Mouse (Mus musculus) forebrain, embryonic 12.5 days (tissue): ENCODE measurements around the gene Mad2l2. TPM values are rescaled to one million over a fixed set of nuclear protein-coding genes. Genes with fewer than 3 reads are reported as not detected.

Experiments
- ATAC-seq: fragments of 200-750 bp; cut with Nextera tagmentation; 2 replicates; pipeline ENCODE4 v1.8.0; 2017; ENCODE audit warnings: moderate TSS enrichment; ENCODE audit not compliant: low FRiP score
- H3K27ac ChIP-seq: fragments of 300-500 bp; sonication (generic); 2 replicates; pipeline ENCODE4 v1.5.1; 2016; ENCODE audit warnings: mild to moderate bottlenecking
- H3K27me3 ChIP-seq: fragments of 300-500 bp; sonication (generic); 2 replicates; pipeline ENCODE4 v1.6.1; 2016; ENCODE audit warnings: mild to moderate bottlenecking
- H3K36me3 ChIP-seq: fragments of 300-500 bp; sonication (generic); replicated peaks from 2 replicates; pipeline ENCODE4 v1.6.1; 2016; ENCODE audit warnings: mild to moderate bottlenecking
- H3K4me1 ChIP-seq: fragments of 300-500 bp; sonication (generic); 2 replicates; pipeline ENCODE4 v1.6.1; 2016
- H3K4me2 ChIP-seq: fragments of 300-500 bp; sonication (generic); 2 replicates; pipeline ENCODE4 v1.6.1; 2016; ENCODE audit warnings: mild to moderate bottlenecking, moderate library complexity
- H3K4me3 ChIP-seq: fragments of 300-500 bp; sonication (generic); replicated peaks from 2 replicates; pipeline ENCODE4 v1.5.1; 2016; ENCODE audit warnings: mild to moderate bottlenecking
- H3K9ac ChIP-seq: fragments of 300-500 bp; sonication (generic); 2 replicates; pipeline ENCODE4 v1.6.1; 2016; ENCODE audit warnings: mild to moderate bottlenecking
- H3K9me3 ChIP-seq: fragments of 300-500 bp; sonication (generic); 2 replicates; pipeline ENCODE4 v1.6.1; 2016
- WGBS: fragments of 180-500 bp; shearing (Covaris S2); methylation state at CpG from one replicate; pipeline ENCODE4 v1.1.7; 2016; 5-methylcytosine and 5-hydroxymethylcytosine counted together
- polyA plus RNA-seq: library from polyadenylated mRNA; unstranded; fragments of >200 nt; fragmentation: Nextera tagmentation; extraction: Ambion mirVana; gene quantifications from 2 replicates; pipeline ENCODE4 v1.2.1, GENCODE M21; 2016

Mad2l2 gene
- polyA plus RNA-seq, 1 experiment from 2014 or later, result 76.1 TPM

DNA sequence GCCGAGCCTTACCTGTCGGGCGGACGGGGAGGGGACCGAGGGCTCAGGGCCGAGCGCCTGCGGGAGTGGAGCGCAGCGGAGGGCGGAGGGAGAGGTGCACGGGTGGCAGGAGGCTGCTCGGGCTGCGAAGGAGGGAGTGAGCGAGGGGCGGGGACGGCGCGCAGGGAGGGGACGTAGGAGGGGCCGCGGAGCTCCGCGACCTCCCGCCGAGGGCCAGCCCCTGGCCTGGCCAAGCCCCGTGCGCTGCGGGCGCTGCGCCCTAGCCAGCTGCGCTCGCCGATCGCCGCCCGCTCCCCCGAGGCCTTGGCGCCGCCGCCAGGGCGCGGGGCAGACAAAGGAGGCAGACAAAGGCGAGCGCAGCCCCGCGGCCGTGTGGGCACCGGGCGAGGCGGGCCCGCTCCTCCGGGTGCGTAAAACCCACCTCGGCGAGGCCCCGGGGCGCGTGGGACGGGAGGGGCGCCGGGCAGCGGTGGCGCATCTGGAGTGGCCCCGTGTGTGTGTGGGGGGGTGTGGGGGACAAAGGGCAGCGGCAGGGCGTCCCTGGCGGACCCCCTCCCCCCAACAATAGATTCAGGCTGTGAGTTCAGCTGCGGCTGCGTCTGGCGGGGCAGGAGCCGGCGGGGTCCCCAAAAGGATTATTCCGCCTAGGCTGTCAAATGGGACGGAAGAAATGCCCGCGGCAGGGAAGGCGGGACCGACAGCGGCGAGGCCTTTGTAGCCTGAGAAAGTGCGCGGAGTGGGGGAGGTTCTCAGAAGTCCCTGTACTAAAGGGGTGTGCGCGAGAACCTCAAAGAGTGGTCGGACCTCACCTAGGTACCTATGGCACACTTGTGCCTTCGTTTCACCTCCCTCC lies 603 bp downstream of the Mad2l2 start, which contains the start of gene Draxin:
Gene Draxin (minus strand): TSS at position 138 of the 853 bp plus-strand sequence.
- Histone ChIP-seq H3K4me2 (peak within 1 kb of the TSS; percentile 91), H3K4me3 (peak within 1 kb of the TSS; percentile 81), H3K27me3 (peaks cover 32% of the 10 kb centered on the region), H3K9me3 (no peaks in the 10 kb centered on the region), H3K4me1 (peaks cover 47% of the 10 kb centered on the region), H3K36me3 (no peaks in the 10 kb centered on the region), H3K9ac (peak within 1 kb of the TSS; percentile 96), H3K27ac (peak within 1 kb of the TSS; percentile 96)
- WGBS, result under 1% methylated on average over 76 of the region's 87 CpGs
- peak; percentile 89 for ATAC-seq

GRCm38 (mm10) chr4:148131497-148132081 lies 1.4 kb downstream of the Mad2l2 start:
- Histone ChIP-seq H3K4me2 (peak overlapping the region; percentile 91), H3K27me3 (peaks cover 32% of the 10 kb centered on the region), H3K4me3 (peak overlapping the region; percentile 81), H3K9me3 (no peaks in the 10 kb centered on the region), H3K27ac (peak overlapping the region; percentile 96), H3K4me1 (peaks cover 47% of the 10 kb centered on the region), H3K36me3 (no peaks in the 10 kb centered on the region), H3K9ac (peak overlapping the region; percentile 96)
- WGBS, result under 1% methylated on average over 21 of the region's 21 CpGs
- ATAC-seq, result peak; percentile 69

DNA sequence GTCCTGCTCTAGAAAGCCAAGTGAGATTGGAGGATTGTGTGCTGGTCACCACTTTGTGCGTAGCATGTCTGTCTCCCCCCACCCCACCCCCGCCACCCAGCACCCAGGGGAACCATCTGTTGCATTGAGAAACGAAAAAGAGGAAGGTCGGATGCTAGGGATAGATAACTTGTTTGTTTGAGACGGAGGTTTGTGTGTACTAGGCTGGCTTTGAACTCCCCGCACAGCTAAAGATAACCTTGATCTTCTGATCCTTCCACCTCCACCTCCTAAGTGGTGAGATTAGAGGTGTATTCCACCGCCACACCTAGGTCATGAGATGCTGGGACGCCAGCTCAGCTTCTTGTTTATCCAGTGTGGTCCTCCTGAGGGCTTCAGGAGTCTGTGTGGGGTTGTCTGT lies 4.8 kb downstream of the Mad2l2 start:
- Histone ChIP-seq H3K4me3 (no peak overlapping the region), H3K9me3 (no peaks in the 10 kb centered on the region), H3K4me2 (no peak overlapping the region), H3K36me3 (no peaks in the 10 kb centered on the region), H3K4me1 (peaks cover 29% of the 10 kb centered on the region), H3K27ac (no peak overlapping the region), H3K27me3 (peaks cover 30% of the 10 kb centered on the region), H3K9ac (no peak overlapping the region)
- WGBS, result 87% methylated on average over 8 of the region's 8 CpGs
- no peak for ATAC-seq

GRCm38 (mm10) chr4:148137503-148137902 lies 7.3 kb downstream of the Mad2l2 start:
- peaks cover 17% of the 10 kb centered on the region for H3K4me1 ChIP-seq
- WGBS, result 72% methylated on average over 8 of the region's 8 CpGs
- H3K27me3 ChIP-seq, result peaks cover 26% of the 10 kb centered on the region
- no peak overlapping the region for H3K27ac ChIP-seq
- no peak overlapping the region for H3K4me2 ChIP-seq
- H3K9me3 ChIP-seq, result no peaks in the 10 kb centered on the region
- no peak overlapping the region for H3K9ac ChIP-seq
- no peak for ATAC-seq
- H3K36me3 ChIP-seq, result no peaks in the 10 kb centered on the region
- no peak overlapping the region for H3K4me3 ChIP-seq

GRCm38 (mm10) chr4:148139767-148140097 lies 9.5 kb downstream of the Mad2l2 start:
- Histone ChIP-seq H3K27me3 (peaks cover 26% of the 10 kb centered on the region), H3K27ac (peak overlapping the region; percentile 89), H3K36me3 (peaks cover 14% of the 10 kb centered on the region), H3K4me3 (peak overlapping the region; percentile 59), H3K4me1 (peaks cover 19% of the 10 kb centered on the region), H3K9ac (peak overlapping the region; percentile 65), H3K9me3 (no peaks in the 10 kb centered on the region), H3K4me2 (peak overlapping the region; percentile 88)
- ATAC-seq, result peak; percentile 25
- under 1% methylated on average over 12 of the region's 12 CpGs for WGBS

DNA sequence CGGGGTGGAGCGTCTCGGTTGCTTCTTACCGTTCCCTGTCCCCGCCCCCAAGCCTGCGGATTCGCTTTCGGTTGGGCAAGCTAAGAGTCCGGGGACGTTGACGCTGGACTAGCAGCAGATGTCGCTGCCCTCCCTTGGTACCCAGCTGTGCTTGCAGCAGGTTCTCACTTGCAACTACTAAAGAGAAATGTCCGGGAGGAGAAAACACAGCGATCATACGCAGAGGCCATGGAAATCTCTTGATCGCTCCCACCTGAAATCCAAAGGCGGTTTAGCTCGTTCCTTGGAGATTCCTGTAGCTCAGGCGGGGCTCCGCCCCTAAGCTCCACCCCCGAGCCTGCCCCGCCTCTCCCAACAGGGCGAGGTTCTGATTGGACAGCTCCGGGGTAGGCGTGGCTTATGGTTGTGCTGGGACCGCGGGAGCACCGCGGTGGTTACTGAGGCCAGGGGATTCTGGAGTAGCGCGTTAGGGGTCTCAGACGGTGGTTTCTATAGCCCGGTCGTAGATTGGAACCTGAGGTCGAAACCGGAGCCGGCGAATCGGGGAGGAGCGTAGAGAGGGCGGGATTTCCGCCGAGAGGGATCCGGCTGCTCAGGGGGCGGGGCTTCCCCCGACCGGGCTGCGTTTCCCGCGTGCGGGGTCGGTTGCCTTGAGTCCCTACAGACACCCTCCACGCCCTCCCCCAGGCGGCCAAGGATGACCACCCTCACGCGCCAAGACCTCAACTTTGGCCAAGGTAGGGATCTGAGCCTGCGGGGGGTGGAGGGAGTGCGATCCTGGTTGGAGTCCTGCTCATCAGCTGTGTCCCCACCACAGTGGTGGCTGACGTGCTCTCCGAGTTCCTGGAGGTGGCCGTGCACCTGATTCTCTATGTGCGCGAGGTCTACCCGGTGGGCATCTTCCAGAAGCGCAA lies 10.2 kb downstream of the Mad2l2 start:
- Histone ChIP-seq H3K9ac (peak overlapping the region; percentile 65), H3K4me3 (peak overlapping the region; percentile 59), H3K27me3 (peaks cover 26% of the 10 kb centered on the region), H3K36me3 (peaks cover 20% of the 10 kb centered on the region), H3K4me1 (peaks cover 19% of the 10 kb centered on the region), H3K27ac (peak overlapping the region; percentile 89), H3K4me2 (peak overlapping the region; percentile 88), H3K9me3 (no peaks in the 10 kb centered on the region)
- ATAC-seq, result peak; percentile 96
- under 1% methylated on average over 65 of the region's 65 CpGs for WGBS

- no peak overlapping the region for H3K4me2 ChIP-seq
- H3K27ac ChIP-seq, result no peak overlapping the region
- no peak overlapping the region for H3K9ac ChIP-seq
- 90% methylated on average over 5 of the region's 5 CpGs for WGBS
- peaks cover 41% of the 10 kb centered on the region for H3K36me3 ChIP-seq
- ATAC-seq, result no peak
- H3K27me3 ChIP-seq, result peaks cover 7% of the 10 kb centered on the region
- no peaks in the 10 kb centered on the region for H3K9me3 ChIP-seq
- no peak overlapping the region for H3K4me3 ChIP-seq
- peaks cover 16% of the 10 kb centered on the region for H3K4me1 ChIP-seq
Observed at GRCm38 (mm10) chr4:148143721-148144120, 13.5 kb downstream of the Mad2l2 start.

DNA sequence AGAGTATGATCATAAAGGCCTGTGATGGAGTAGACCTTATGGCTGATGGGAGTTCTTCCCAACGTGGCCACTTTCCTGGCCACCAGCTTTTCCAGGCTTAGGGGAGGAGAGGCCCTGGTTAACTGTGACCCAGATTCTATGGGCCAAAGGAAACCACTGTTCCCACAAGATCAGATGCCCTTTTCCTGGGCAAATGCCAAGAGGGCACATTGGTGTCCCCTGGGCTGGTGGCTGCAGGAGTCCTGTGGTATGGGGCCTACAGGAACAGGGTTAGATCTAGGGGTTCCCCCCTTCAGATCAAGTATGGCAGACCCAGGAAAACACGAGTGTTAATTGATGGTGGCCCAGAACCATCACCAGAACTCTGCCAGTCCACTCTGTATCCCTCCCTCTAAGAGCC lies 17.5 kb downstream of the Mad2l2 start:
- 91% methylated on average over 2 of the region's 2 CpGs for WGBS
- peaks cover 16% of the 10 kb centered on the region for H3K4me1 ChIP-seq
- H3K27me3 ChIP-seq, result no peaks in the 10 kb centered on the region
- H3K9me3 ChIP-seq, result no peaks in the 10 kb centered on the region
- no peak for ATAC-seq
- no peak overlapping the region for H3K4me3 ChIP-seq
- H3K9ac ChIP-seq, result no peak overlapping the region
- H3K4me2 ChIP-seq, result no peak overlapping the region
- H3K36me3 ChIP-seq, result peaks cover 49% of the 10 kb centered on the region
- no peak overlapping the region for H3K27ac ChIP-seq

- H3K36me3 ChIP-seq, result peaks cover 55% of the 10 kb centered on the region
Observed at GRCm38 (mm10) chr4:148149540-148149939, 19.4 kb downstream of the Mad2l2 start.

DNA sequence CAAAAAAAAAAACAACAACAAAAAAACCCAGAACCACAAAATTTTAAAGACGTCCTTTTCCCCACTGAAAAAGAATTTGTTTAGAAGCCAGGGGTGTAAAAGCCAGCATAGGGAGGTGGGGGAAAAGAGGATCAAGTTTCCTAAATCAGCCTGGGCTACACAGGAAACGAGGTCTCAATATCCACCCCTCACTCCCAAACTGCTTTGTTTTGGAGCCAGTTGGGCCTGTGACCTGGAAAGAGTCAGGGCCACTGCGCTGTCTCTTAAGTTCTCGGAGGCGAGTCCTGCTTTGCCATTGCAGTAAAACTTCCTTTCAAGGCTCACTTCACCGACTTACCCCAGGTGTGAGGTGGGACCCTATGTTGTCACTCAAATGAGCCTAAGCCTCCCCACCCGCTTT lies 20.1 kb downstream of the Mad2l2 start:
- H3K4me2 ChIP-seq, result no peak overlapping the region
- H3K9me3 ChIP-seq, result no peaks in the 10 kb centered on the region
- no peaks in the 10 kb centered on the region for H3K27me3 ChIP-seq
- 51% methylated on average over 7 of the region's 7 CpGs for WGBS
- no peak overlapping the region for H3K9ac ChIP-seq
- ATAC-seq, result no peak
- peaks cover 14% of the 10 kb centered on the region for H3K4me1 ChIP-seq
- H3K4me3 ChIP-seq, result no peak overlapping the region
- H3K36me3 ChIP-seq, result peaks cover 55% of the 10 kb centered on the region
- no peak overlapping the region for H3K27ac ChIP-seq

More at GRCm38 (mm10) chr4:148149540-148149939, 19.4 kb downstream of the Mad2l2 start:
- Histone ChIP-seq H3K9me3 (no peaks in the 10 kb centered on the region), H3K4me3 (no peak overlapping the region), H3K27ac (no peak overlapping the region), H3K27me3 (no peaks in the 10 kb centered on the region), H3K4me1 (peaks cover 14% of the 10 kb centered on the region), H3K9ac (no peak overlapping the region), H3K4me2 (no peak overlapping the region)
- 74% methylated on average over 12 of the region's 12 CpGs for WGBS
- ATAC-seq, result no peak

DNA sequence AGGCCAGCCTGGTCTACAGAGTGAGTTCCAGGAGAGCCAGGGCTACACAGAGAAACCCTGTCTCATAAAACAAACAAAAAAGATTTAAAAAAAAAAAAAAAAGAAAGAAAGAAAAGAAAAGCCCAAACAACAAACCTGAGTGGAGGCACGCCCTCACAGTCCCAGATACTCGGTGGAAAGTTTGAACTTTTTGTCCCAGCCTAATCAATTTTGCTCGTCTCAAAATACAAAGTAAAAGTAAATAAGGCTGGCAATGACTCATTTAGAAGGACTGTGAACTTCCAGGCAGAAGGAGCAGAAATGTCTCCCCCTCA lies 20.7 kb downstream of the Mad2l2 start:
- H3K36me3 ChIP-seq, result peaks cover 55% of the 10 kb centered on the region
- H3K4me1 ChIP-seq, result peaks cover 14% of the 10 kb centered on the region
- H3K9me3 ChIP-seq, result no peaks in the 10 kb centered on the region
- H3K9ac ChIP-seq, result peak overlapping the region; percentile 78; the same call in 1 of the 2 replicates
- no peaks in the 10 kb centered on the region for H3K27me3 ChIP-seq
- peak overlapping the region; percentile 62 for H3K4me3 ChIP-seq
- peak overlapping the region; percentile 96 for H3K4me2 ChIP-seq
- no peak for ATAC-seq
- H3K27ac ChIP-seq, result peak overlapping the region; percentile 85
- WGBS, result 50% methylated on average over 3 of the region's 3 CpGs
